Mouse (Mus musculus) liver, postnatal 0 days (tissue): ENCODE measurements around the gene Sspo.

Experiments
- CTCF ChIP-seq: sonication (generic); IDR thresholded peaks from 2 replicates; pipeline ENCODE4 v1.5.1; 2016; ENCODE audit warnings: antibody characterized with exemption, low read depth
- EP300 ChIP-seq: IDR thresholded peaks from 2 replicates; pipeline ENCODE4 v1.6.1; 2016; ENCODE audit warnings: antibody characterized with exemption, low read depth, mild to moderate bottlenecking

- TF ChIP-seq CTCF, result no peak
- no peak for TF ChIP-seq EP300
Measured at GRCm38 (mm10) chr6:48527901-48528300, 79.9 kb downstream of the Sspo start.
